Mouse (Mus musculus): ENCODE measurements around the gene Myo15b. TPM values are rescaled to one million over a fixed set of nuclear protein-coding genes. Genes with fewer than 3 reads are reported as not detected.

Gene Myo15b
- polyA plus RNA-seq, 1 experiment from 2014 or later: 0.16 TPM

DNA sequence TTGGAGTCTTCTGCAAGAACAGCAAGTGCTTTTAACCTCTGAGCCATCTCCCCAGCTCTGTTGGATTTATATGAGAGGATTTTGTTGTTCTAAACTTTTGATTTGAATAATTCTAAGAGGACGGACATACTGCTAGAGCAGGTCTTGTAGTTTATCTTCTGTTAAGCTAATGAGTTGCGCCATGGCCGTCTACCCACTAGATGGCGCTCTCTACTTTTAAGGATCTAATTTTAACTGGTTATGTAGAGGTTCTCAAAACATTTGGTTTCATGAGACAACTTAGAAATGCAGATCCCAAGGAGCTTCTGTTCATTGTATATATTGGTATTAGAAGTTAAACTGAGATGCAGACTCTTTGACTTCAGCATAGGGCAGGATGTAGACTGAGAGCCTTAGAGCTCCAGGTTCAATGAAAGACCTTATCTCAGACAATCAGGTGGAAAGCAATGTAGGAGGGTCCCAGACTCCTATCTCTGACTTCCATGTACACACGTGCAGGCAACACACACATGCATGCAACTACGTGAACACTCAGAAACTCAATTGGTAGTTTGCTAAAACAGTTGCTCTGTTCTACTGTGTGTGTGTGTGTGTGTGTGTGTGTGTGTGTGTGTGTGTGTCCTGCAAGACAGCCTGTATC, 81.6 kb downstream of the Myo15b start:
- WGBS: 41% methylated on average over 6 of the region's 6 CpGs
- Histone ChIP-seq H3K27ac (ENCODE audit: low read depth, low read length) (no peak overlapping the region), H3K36me3 (ENCODE audit: control insufficient read depth, insufficient read depth, low read length) (peaks cover 17% of the 10 kb centered on the region)

GRCm38 (mm10) chr11:115941980-115942379, 83.8 kb downstream of the Myo15b start:
- Histone ChIP-seq H3K27ac (ENCODE audit: low read depth, low read length) (no peak overlapping the region), H3K27me3 (replicated peaks; ENCODE audit: control insufficient read depth, insufficient read depth, low read length) (no peaks in the 10 kb centered on the region), H3K36me3 (ENCODE audit: control insufficient read depth, insufficient read depth, low read length) (peaks cover 22% of the 10 kb centered on the region), H3K4me3 (ENCODE audit: low read length) (no peak overlapping the region), H3K4me1 (ENCODE audit: control insufficient read depth, insufficient read depth, low read depth, low read length) (no peaks in the 10 kb centered on the region), H3K4me2 (ENCODE audit: low read length) (no peak overlapping the region), H3K9ac (ENCODE audit: low read depth, low read length) (no peak overlapping the region), H3K9me3 (ENCODE audit: control insufficient read depth, low read length) (no peaks in the 10 kb centered on the region)
- WGBS: 88% methylated on average over 7 of the region's 7 CpGs
- no peak for ATAC-seq

More for the DNA sequence above, 81.6 kb downstream of the Myo15b start:
- peaks cover 7% of the 10 kb centered on the region for H3K4me1 ChIP-seq (ENCODE audit: control insufficient read depth, insufficient read depth, low read depth, low read length)
- no peaks in the 10 kb centered on the region for H3K9me3 ChIP-seq (ENCODE audit: control insufficient read depth, low read length)
- no peak overlapping the region for H3K9ac ChIP-seq (ENCODE audit: low read depth, low read length)
- no peak overlapping the region for H3K4me3 ChIP-seq (ENCODE audit: low read length)
- ATAC-seq: no peak
- H3K4me2 ChIP-seq (ENCODE audit: low read length): no peak overlapping the region
- no peaks in the 10 kb centered on the region for H3K27me3 ChIP-seq (replicated peaks; ENCODE audit: control insufficient read depth, insufficient read depth, low read length)

Other genes with a start within 250 kb of the Myo15b start
- gene Mif4gd, start 245.4 kb upstream of the Myo15b start, polyA plus RNA-seq (2015; fragmentation: Nextera tagmentation; extraction: Ambion mirVana): 16.1 and 16.2 TPM in 2 replicates
- 42.7 and 49.9 TPM in 2 replicates for gene Slc25a19, start 230.1 kb upstream of the Myo15b start, polyA plus RNA-seq (2015; fragmentation: Nextera tagmentation; extraction: Ambion mirVana)
- 183 and 193 TPM in 2 replicates for gene Grb2, start 149.8 kb upstream of the Myo15b start, polyA plus RNA-seq (2015; fragmentation: Nextera tagmentation; extraction: Ambion mirVana)
- gene Tmem94, start 93.0 kb upstream of the Myo15b start, polyA plus RNA-seq (2015; fragmentation: Nextera tagmentation; extraction: Ambion mirVana): 22.0 and 29.0 TPM in 2 replicates
- 9.0 and 12.6 TPM in 2 replicates for gene Caskin2, start 44.8 kb upstream of the Myo15b start, polyA plus RNA-seq (2015; fragmentation: Nextera tagmentation; extraction: Ambion mirVana)
- gene Tsen54, start 43.7 kb upstream of the Myo15b start, polyA plus RNA-seq (2015; fragmentation: Nextera tagmentation; extraction: Ambion mirVana): 18.7 and 23.3 TPM in 2 replicates
- 1.3 and 2.1 TPM in 2 replicates for gene Llgl2, start 34.4 kb upstream of the Myo15b start, polyA plus RNA-seq (2015; fragmentation: Nextera tagmentation; extraction: Ambion mirVana)
- 2.5 and 3.9 TPM in 2 replicates for gene Smim5, start 41.6 kb downstream of the Myo15b start, polyA plus RNA-seq (2015; fragmentation: Nextera tagmentation; extraction: Ambion mirVana)
- gene Smim6, start 53.6 kb downstream of the Myo15b start, polyA plus RNA-seq (2015; fragmentation: Nextera tagmentation; extraction: Ambion mirVana): 0.49 and 0.58 TPM in 2 replicates
- gene Sap30bp, start 74.9 kb downstream of the Myo15b start, polyA plus RNA-seq (2015; fragmentation: Nextera tagmentation; extraction: Ambion mirVana): 38.4 and 45.3 TPM in 2 replicates
- 20.2 and 21.3 TPM in 2 replicates for gene Recql5, start 75.1 kb downstream of the Myo15b start, polyA plus RNA-seq (2015; fragmentation: Nextera tagmentation; extraction: Ambion mirVana)
- 1.8 and 2.1 TPM in 2 replicates for gene Itgb4, start 116.3 kb downstream of the Myo15b start, polyA plus RNA-seq (2015; fragmentation: Nextera tagmentation; extraction: Ambion mirVana)
- 76.0 and 76.2 TPM in 2 replicates for gene Galk1, start 154.3 kb downstream of the Myo15b start, polyA plus RNA-seq (2015; fragmentation: Nextera tagmentation; extraction: Ambion mirVana)
- 1,585 and 1,603 TPM in 2 replicates for gene H3f3b, start 169.6 kb downstream of the Myo15b start, polyA plus RNA-seq (2015; fragmentation: Nextera tagmentation; extraction: Ambion mirVana)
- 30.1 and 37.6 TPM in 2 replicates for gene Unk, start 171.9 kb downstream of the Myo15b start, polyA plus RNA-seq (2015; fragmentation: Nextera tagmentation; extraction: Ambion mirVana)
- 0.69 and 0.80 TPM in 2 replicates for gene Unc13d, start 219.6 kb downstream of the Myo15b start, polyA plus RNA-seq (2015; fragmentation: Nextera tagmentation; extraction: Ambion mirVana)
- 183 and 225 TPM in 2 replicates for gene Wbp2, start 228.6 kb downstream of the Myo15b start, polyA plus RNA-seq (2015; fragmentation: Nextera tagmentation; extraction: Ambion mirVana)

All from hindbrain, embryonic 16.5 days (tissue).